Mouse (Mus musculus): ENCODE measurements around the gene Prune1.
A peak's percentile ranks its signal among the peaks of the same experiment; 100 is the strongest.

DNA sequence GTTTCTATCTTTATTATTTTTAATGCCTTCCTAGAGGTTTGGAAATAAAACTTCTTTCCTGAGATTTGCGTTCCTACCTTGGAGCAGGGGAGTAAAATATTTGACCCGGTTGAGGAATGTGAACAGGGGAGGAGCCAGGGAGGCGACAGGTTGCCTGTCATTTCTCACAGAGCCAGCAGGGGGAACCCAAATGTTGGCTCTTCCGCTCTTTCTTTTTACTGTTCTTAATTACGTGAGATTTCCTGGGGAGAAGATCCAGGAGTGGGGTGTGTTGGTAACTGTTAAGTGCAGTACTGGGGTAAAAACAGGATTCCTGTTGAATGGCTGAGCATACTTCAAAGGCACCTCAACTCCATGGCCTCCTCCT lies 14.2 kb upstream of the Prune1 start:
- TF ChIP-seq EP300 (IDR thresholded peaks at IDR 0.05; ENCODE audit: low read depth), result no peak
- TF ChIP-seq CTCF (IDR thresholded peaks at IDR 0.05; ENCODE audit: low read depth), result peak; percentile 78
